Mouse (Mus musculus) ovary, postnatal 10 days (tissue): Measurements from ENCODE around the gene Rdh5.
A peak's percentile ranks its signal among the peaks of the same experiment; 100 is the strongest.

Experiments
- DNase-seq: peaks from one replicate; pipeline ENCODE4 v3.0.0; 2022; ENCODE audit warnings: low spot score

Rdh5 gene

DNA sequence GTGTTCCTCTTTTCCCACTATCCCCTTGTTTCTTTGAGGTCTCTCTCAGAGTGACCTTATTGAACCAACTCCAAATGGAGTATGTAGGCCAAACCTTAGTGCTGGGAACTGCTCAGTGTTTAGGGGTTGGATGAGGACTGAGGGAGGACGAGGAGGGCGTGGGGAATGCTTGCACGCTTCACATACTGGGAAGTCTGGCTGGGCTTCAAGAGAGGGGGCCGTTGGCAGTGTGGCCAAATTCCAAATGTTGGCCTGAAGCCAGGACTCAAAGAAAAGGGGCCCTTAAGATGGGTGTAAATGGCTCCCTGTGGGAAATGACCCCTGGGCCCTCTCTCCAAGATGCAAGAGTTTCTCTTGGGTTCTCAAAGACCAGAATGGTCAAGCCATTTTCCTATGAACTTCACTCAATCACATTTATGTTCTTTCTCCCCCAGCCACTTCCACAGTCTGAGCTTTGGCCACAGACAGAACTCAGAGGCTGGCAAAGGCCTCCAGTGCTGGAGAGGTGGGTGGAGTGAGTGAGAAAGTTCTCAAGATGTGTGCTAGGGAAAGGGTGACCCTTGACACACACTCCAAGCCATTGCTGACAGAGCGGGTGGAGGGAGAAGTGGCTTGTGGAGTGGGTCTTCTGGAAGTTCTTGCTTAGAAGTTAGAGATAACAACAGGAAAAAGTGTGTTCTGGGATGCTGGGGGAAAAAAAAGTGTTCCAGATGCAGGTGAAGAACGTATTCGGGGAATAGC is 7.1 kb upstream of the Rdh5 start:
- DNase-seq = no peak

DNA sequence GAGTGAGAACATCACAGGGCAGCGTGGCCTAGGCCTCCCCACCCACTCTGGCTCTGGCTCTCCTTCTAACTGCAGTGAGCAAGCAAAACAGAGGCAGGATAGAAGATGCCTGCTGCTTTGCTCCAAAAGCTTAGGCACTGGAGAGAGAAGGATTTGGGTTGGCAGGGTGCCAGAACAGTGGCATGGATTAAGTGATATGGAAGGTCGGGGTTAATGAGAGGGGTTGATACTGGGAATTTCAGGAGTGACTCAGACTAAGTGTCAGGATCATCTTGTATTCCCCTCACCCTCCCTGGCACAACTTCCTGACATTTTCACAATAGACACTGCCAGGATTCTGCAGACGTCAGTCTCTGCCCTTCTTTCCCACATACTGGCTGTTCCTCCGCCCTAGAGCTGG is 5.7 kb upstream of the Rdh5 start:
- DNase-seq = no peak

DNA sequence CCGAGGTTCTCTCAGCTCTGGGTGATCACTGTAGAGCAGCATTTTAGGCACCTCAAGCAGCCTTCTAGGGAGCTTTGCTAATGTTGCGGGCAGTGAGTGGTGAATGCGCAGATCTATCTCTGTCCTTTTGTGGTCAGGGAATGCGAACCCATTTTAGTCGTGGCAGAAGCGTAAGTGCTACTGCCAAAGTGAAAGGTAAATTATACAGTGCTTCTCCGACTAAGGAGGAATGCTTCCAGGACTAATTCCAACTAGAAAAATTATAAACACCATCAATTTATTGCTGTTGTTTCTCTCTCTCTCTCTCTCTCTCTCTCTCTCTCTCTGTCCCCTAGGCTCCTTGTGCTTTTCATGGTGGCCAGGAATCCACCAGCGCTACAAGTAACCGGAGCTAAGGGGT is 1.2 kb upstream of the Rdh5 start, which contains the start of gene Bloc1s1:
Gene Bloc1s1 (minus strand): TSS at position 101 of the 400 bp plus-strand sequence.
- no peak for DNase-seq

DNA sequence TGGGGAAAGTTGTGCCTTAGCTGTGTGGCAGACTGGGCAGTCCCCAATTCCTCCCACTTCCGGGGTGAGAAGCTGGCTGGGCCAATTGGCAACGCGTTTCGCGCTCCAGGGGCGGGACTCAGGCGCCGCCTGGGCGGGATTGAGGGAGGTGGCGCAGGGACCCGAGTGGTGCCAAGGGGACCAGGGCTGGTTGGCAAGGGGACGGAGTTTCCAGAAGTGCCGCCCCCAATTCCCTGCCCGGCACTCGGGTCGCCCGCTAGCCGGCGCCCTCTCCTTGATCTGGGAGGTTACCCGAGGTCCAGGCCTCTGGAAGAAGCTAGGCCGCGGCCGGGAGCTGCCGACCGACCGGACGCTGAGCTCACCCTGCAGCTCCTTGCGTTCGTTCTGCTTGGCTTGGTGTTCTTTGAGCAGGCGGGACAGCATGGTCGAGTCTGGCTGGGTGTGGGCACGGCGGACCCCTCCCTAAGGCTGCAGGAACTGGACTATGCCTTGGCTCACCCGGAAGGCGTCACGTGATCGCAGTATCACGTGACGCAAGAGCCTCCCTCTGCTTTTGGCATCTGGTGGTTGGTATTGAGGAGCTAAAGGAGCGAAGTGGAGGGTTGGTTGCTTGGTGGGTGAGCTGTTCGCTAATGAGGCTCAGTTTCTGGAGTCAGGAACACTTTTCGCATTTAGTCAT is 464 bp upstream of the Rdh5 start:
- DNase-seq = peak; percentile 90

DNA sequence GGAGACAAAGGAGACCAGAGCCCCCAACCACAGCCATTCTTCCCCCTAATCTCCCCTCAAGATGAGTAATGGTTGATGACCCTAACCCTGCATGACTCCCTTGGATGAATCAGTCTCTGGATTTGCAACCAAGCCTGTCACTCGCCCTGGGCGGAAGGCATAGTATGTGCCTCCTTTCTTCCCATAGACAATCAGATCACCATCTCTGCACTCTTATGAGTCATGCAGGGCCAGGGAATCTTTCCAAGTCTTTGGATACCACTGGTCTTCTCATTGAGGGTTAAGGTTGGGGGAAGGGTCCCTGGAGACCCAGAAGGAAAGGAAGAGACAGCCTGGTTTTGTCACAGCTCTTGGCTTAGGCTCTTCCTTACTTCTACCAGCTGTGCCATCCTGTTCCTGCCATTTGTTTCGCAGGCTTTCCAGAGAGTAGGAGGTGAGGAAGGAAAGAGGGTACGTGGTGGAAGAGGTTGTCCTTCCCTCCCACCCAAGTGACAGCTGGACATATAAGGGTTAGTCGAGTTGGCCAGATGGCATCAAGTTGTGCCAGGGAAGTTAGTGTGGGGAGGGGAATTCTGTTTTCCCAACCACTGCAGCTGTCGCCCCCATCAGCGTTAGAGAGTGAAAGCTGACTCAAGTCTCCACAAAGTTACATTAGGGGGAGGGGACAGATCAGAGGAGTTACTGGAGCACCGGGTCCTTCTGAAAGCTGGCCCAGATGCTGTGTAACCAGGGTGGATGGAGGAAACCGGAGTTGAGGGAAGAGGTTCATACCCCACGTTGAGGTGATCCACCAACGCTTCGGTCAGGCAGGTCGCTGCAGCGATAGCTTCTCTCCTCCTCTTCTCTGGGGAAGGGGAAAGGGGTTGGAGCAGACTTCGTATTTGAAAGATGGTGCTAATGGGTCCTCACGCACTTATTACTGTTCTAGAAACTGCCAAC is 536 bp downstream of the Rdh5 start:
- no peak for DNase-seq

DNA sequence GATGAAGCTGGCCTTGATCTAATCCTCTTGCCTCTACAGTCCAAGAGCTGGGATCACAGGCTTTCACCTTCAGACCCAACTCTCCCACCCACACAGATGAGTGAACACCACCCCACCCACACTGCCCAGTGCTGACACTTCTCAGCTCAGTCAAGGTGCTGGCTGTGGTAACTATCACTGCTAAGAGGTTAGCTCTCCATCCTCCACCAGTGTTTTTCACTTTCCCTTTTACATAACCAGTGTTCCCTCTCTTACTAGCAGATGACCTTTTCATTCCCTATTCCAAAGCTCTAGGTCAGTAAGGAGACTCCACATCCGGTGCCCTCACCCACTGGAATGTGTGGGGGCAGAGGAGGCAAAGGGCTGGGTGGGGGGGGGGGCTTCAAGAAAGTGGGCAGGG is 1.4 kb downstream of the Rdh5 start:
- no peak for DNase-seq

DNA sequence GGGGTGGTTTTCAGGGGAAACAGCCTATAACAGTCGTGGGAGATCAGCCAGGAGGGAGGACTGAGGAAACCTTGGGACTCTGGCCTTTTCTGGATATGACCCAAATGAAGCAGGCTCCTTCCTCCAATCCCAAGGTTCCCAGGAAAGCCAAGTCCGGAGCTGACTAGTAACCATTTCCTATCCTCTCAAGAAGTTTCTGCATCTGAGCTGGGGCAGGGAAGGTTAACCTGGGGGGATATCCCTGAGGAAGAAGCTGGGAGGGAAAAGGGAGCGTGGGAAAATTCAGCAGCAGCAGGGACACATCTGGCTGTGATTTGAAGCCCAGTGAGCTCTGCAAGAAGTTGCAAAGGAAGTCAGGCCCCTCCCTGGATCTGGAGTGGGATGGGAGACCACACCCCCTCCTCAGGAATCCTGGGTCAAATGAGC is 1.9 kb downstream of the Rdh5 start:
- no peak for DNase-seq

DNA sequence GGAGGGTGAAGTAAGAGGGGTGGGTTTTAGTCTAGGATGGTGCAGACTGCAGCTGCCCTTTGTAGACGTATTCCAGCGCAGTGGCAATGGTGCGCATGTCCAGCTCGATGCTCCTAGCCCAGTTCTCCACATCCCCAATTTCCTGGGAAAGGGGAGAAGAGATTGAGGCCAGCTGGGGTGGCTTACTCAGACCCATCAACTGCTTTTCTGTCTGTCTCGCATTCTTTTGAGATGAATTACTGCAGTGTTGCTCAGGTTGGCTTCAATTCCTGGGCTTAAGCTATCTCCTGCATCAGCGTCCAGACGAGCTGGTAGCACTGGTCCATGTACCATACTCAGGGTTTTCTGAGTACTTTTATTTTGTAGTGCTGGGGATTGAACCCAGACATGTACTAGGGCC is 2.7 kb downstream of the Rdh5 start:
- DNase-seq = no peak

DNA sequence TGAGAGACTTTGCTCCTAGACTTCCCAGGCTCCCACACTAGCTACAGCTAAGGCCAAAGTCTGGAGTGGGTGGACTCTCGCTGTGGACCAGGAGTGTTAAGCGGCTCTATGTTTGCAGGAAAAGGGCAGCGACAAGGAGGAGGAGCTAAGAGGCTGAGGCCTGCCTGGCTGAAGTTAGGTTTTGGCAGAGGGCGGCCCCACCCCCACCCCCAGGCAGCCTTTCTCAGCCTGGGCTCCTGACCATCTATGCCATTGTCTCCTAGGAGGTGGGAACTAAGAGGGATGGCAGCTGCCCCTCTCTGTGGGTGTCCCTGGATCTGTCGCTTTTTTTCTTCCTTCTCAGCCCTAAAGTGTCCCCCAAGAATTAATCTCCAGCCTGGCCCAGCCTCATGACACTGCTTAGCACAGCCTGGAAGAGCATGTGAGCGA is 3.5 kb downstream of the Rdh5 start:
- DNase-seq = no peak

DNA sequence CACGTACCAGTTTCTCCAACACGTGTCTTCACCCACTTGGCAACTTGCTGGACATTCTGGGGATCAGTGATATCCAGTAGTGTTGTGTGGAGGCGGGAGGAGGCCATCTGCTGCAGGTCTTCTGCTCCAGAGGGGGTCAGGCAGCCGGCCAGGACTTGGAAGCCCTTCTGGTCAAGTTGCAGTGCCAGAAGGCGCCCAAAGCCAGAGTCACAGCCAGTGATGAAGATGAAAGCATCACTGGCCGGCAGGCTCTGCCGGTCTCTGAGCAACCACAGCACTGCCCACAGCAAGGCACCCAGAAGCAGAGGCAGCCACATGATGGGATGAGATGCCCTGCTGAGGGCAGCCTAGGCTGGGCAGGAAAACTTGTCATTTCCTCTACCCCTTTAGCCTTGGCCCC is 4.4 kb downstream of the Rdh5 start:
- no peak for DNase-seq

DNA sequence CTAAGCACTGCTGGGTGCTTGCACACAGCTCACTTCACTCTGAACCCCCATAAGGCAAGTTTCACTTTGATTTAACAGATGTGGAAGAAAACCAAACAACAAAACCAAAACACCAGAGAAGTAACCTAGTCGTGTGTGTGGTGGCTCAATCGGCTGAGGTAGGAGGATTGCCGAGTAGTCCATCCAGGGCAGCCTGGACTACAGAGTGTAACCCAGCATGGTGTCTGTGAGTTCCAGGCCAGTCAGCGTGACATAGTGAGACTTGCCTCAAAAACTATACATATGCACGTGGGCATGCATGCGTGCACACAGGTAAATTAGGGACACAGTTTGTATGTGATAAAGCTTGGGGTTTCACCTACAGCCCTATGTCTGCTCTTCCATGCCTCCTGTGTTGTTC is 5.3 kb downstream of the Rdh5 start:
- no peak for DNase-seq

DNA sequence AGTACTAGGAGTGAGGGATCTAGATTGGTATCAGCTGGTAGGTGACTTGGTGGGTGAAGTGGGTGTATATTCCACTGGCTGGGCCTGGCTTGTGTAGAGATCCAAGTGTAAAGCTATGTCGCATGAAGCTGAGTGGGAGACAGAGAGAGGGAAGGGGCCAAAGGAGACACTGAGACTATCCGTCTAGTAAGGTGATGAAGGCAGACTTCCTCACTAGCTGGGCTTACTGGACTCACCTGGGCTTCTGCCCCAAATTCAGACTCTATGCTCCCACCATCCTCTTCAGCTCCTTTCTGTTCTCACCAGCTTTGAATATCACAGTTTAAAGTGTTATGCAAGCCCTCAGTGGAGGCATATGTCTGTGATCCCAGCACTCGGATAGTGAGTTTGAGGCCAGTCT is 6.0 kb downstream of the Rdh5 start:
- DNase-seq = no peak

DNA sequence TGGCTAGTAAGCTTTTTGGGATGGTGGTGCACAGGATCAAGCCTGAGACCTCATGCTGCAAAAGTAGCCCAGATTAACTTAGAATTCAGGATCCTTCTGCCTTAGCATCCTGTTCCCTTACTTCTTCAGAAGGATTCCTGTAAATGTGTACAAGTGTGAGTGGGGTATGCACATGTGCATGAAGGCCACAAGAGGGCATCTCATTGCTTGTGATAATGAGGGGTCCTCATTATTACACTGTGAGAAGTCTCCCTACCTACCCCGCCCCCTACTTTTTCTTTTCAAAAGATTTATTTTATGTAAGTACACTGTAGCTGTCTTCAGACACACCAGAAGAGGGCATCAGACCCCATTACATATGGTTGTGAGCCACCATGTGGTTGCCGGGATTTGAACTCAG is 7.1 kb downstream of the Rdh5 start:
- DNase-seq = no peak

DNA sequence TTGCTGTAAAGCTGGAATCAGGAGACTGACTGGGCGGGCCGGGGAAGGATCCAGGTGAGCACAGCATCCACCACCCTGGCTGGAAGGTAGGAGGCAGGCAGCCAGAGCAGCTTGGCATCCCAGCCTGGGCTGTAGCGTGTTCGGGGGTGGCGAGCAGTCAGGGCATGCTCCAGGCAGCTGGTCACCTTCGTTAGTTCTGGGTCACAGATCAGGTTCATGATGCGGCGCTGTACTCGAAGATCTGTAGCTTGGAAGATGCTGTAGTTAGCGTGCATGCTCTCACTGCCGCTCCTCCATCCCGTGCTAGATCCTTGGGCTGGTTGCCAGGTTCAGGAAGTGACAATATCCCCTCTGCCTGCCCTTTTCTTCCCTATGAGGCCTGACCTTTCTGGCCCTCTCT is 9.0 kb downstream of the Rdh5 start:
- no peak for DNase-seq

DNA sequence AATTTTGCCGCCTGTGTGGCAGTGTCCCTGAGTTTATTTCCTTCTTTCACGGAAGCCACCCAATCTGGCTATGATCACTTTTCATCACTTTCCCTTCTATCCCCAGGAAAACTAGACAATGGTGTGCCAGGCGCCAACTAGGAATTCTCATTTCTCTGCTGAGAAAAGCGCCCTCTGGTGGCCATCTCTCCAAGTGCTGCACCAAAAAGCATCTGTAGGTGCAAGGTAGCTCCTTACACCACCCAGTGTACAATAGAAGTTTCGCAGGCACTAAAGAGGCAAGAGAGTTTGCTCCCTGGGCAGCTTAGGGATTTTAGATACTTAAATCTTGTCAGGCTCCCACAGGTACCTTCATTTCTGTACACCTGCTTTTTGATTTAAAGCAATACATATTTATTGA is 9.5 kb downstream of the Rdh5 start:
- DNase-seq = peak; percentile 84

DNA sequence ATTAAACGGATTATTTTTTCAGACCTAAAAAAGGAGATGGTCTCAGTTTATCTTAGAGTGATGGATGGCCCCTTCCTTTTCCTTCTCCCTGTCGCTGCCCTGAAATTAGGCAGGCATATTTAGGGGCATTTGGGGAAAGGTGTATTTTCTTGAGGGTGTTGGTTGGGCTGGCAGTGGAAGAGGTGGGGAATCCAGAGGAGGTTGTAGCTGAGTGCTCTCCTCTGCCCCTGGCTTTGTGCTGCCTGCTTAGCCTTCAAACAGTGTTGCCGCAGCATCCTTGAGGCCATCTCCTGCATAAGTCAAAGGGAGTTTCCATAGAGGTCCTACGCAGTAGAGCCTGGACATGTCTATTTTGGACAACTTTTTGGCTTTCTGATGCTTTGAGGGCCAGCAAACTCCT is 9.9 kb downstream of the Rdh5 start:
- no peak for DNase-seq

DNA sequence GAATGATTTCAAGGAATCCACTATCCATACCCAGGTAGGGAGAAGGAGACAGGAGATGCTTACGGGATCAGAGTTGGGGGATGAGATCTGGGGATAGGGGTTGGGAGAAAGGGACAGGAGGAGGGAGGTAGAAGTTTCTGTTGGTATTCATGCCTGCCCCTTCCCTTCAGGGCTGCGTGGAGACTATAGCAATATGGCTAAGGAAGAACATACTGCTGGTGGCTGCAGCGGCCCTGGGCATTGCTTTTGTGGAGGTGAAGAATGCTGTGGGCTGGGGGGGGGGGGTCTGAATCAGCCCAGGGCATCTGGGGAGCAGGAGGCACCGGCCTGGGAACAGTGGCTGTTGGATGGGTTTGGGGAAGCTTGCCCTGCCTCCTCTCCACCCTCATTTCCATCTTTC is 10.4 kb downstream of the Rdh5 start:
- no peak for DNase-seq

DNA sequence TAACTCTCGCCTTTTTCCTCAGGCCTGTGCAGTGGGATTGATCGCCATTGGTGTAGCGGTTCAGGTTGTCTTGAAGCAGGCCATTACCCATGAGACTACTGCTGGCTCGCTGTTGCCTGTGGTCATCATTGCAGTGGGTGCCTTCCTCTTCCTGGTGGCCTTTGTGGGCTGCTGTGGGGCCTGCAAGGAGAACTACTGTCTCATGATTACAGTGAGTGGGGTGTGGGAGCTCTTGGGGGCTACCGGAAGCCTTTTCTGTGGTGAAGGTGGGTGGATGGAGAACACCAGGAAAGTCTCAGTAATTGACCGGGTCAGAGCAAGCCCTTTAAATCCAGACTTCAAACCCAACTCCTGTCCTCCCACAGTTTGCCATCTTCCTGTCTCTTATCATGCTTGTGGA is 11.3 kb downstream of the Rdh5 start:
- DNase-seq = no peak

DNA sequence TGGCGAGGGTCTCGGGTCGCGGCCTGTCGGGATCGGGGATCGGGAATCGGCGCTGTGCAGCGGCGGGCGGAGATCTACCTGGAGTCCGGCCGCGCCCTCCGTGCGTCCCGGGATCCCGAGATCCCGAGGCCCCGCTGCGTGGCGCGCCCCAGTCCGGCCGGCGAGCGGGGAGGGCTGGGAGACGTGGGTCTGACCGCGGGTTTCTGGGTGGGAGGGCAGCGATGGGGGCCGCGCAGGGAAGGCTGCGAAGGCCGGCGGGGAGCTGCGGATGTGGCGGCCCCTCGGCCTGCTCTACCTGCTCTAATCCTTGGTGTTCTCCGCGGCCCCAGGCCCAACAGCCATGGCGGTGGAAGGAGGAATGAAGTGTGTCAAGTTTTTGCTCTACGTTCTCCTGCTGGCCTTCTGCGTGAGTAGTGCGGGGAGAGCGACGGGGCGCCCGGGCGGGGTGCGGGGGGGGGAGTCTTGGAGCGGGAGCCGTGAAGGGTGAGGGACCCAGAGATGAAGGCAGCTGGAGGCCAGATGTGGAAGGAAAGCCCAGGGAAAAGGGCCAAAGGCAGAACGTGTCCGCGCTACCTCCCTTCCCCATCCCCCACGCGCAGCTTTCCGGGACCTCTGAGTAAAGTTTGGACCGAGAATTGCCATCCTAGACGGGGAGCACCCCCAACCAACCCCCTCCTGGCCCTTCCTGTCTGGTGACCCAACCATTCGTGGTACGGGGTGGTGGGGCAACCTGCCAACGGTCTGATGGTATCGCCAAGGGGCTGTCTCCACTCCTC is 12.4 kb downstream of the Rdh5 start:
- DNase-seq = no peak

DNA sequence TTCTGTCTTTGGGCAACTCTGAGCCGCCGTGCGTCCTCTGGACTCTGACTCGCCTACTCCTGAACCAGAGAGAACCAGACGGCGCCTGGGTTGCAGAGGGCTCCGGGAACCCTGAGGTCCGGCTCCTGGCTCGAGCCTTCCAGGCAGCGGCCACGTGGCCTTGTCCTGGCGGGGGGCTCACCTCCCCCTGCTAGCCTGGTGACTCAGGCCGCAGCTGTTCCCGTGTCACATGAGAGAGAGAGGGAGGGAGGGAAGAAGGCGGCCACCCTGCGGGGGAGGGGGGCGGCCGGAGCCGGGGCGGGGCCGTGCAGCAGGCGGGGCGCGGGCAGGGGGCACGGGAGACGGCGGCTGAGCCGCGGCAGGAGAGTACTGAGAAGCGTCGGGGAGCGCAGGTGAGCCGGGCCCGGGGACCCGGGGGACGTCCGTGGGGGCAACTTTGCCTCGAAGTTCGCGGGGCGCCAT is 13.1 kb downstream of the Rdh5 start:
- peak; percentile 69 for DNase-seq

DNA sequence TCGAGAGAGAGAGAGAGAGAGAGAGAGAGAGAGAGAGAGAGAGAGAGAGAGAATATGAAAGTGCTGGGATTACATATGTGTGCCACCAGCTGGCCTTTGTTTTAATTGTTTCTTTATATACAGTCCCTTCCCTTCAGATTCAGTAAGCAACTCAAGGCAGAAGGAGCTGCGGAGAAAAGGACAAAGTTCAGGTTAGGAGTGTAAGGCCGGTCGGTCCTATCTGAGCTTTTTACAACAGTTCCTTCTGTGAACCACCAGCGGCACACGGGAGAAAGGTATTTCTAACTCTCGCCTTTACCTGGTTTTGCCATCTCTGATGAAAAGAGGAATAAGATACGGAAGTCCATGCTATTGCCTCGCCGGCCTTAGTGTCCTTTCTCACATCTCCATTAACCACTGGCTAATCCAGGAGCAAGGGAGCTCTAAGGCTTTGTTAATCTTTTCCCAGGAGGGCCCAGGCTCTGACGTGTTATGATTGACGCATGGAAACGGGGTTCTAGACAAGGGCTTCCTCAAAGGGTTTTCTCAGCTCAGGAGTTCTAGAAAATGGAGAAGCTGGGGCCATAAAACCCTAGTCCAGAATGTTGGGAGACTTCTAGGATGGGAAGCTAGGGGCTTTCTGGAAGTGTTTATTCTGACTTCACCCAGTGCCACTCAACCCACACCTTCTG is 13.8 kb downstream of the Rdh5 start:
- no peak for DNase-seq
